Mouse (Mus musculus): Measurements from ENCODE around the gene Ndufa8.

GRCm38 (mm10) chr2:36081446-36081845, 32.2 kb upstream of the Ndufa8 start:
- no peak for TF ChIP-seq CTCF (IDR thresholded peaks at IDR 0.05 in 2 of 3, conservative IDR thresholded peaks at IDR 0.05 in 1 of 3; ENCODE audit: control insufficient read depth in 1 of 3, insufficient read depth in 1 of 3, low read depth in 2 of 3, low read length in 3 of 3, poor library complexity in 1 of 3, severe bottlenecking in 1 of 3)
- no peak for TF ChIP-seq TCF12 (IDR thresholded peaks at IDR 0.05; ENCODE audit: low read depth, low read length)
